Mouse (Mus musculus) kidney, adult 2 months (tissue): ENCODE measurements around the gene Ube2j2. TPM values are rescaled to one million over a fixed set of nuclear protein-coding genes. Genes with fewer than 3 reads are reported as not detected.

Experiments used
- DNase-seq: peaks from one replicate; pipeline ENCODE4 v3.0.0; 2021
- H3K27ac ChIP-seq: fragments of 200-500 bp; 2 replicates; pipeline ENCODE4 v1.5.1; 2012; ENCODE audit warnings: low read depth, low read length, control low read depth, inconsistent platforms; ENCODE audit not compliant: insufficient read depth
- H3K27me3 ChIP-seq: fragments of 200-500 bp; replicated peaks from 2 replicates; pipeline ENCODE4 v1.6.1; 2012; ENCODE audit warnings: mild to moderate bottlenecking, moderate library complexity, low read length, inconsistent platforms; ENCODE audit not compliant: control insufficient read depth, insufficient read depth
- H3K36me3 ChIP-seq: fragments of 200-500 bp; 2 replicates; pipeline ENCODE4 v1.6.1; 2012; ENCODE audit warnings: mild to moderate bottlenecking, moderate library complexity, low read length, inconsistent platforms; ENCODE audit not compliant: control insufficient read depth, insufficient read depth
- H3K4me1 ChIP-seq: fragments of 200-500 bp; 2 replicates; pipeline ENCODE4 v1.6.1; 2011; ENCODE audit warnings: low read length; ENCODE audit not compliant: control insufficient read depth, insufficient read depth
- H3K4me3 ChIP-seq: fragments of 200-500 bp; 2 replicates; pipeline ENCODE4 v1.5.1; 2011; ENCODE audit warnings: mild to moderate bottlenecking, low read depth, low read length, control low read depth; ENCODE audit not compliant: insufficient read depth
- CTCF ChIP-seq: fragments of 200-500 bp; conservative IDR thresholded peaks from 2 replicates; pipeline ENCODE4 v1.5.1; 2011; ENCODE audit warnings: low read depth, mild to moderate bottlenecking, control low read depth, low read length, moderate library complexity, mixed read lengths; ENCODE audit not compliant: insufficient read depth, insufficient read length
- POLR2A ChIP-seq: fragments of 200-500 bp; IDR thresholded peaks from one replicate; pipeline ENCODE4 v1.6.1; 2011; ENCODE audit warnings: low read depth, low read length, control low read depth
- WGBS: fragments of 180-500 bp; shearing (Covaris S2); methylation state at CpG from one replicate; pipeline ENCODE4 v1.1.7; 2018; 5-methylcytosine and 5-hydroxymethylcytosine counted together
- polyA plus RNA-seq: library from polyadenylated mRNA; depleted of rRNA; stranded (reverse); fragments of >200 nt; gene quantifications from 2 replicates; pipeline ENCODE4 v1.2.3, GENCODE M21; 2012; rRNA removed

Ube2j2 gene
- polyA plus RNA-seq = 47.3 and 48.0 TPM in 2 replicates

DNA sequence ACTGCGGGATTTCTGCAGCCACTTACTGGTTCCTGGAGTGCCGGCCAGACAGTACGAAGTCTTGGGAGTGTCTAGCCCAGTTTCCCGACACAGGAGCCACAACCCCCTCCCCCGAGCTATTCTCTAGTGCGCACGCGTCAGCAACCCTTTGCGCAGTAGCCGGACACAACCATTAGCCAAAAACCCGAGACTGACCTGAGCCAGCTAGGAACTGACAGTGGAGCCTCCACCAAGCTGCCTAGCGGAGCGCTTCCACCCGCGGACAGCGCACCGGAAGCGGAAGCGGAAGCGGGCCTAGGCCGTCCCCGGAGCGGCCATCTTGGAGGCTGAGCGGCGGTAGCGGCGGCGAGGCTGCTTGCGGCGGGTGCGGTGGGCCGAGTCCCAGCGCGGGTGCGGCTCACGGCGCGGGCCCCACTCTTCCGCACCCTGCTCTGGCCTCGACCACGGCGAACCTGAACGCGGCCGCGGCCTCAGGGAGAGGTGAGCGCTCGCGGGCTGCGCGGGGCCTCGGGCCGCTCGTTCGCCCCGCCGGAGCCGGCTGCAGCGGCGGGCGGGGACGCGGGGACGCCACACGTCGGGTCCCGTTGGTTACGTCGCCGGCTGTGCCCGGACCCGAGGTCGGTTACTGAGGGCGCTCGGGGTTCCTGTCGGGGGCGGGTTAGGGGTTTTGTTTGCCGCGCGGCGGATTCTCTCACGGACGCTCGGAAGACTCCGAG, at the start of gene Ube2j2:
Gene Ube2j2, plus strand, starts transcription at position 298 of the 716 bp plus-strand sequence.
- no peaks in the 10 kb centered on the region for H3K27me3 ChIP-seq
- H3K36me3 ChIP-seq = no peaks in the 10 kb centered on the region
- H3K4me1 ChIP-seq = peaks cover 10% of the 10 kb centered on the region; the same call in 1 of the 2 replicates
- DNase-seq = peak; percentile 98
- peak within 1 kb of the TSS; percentile 67 for H3K27ac ChIP-seq
- TF ChIP-seq CTCF = 0 out of 2 replicates have a peak, but pooled peaks have one; percentile 2
- TF ChIP-seq POLR2A = peak; percentile 52
- under 1% methylated on average over 84 of the region's 85 CpGs for WGBS
- peak within 1 kb of the TSS; percentile 86 for H3K4me3 ChIP-seq

DNA sequence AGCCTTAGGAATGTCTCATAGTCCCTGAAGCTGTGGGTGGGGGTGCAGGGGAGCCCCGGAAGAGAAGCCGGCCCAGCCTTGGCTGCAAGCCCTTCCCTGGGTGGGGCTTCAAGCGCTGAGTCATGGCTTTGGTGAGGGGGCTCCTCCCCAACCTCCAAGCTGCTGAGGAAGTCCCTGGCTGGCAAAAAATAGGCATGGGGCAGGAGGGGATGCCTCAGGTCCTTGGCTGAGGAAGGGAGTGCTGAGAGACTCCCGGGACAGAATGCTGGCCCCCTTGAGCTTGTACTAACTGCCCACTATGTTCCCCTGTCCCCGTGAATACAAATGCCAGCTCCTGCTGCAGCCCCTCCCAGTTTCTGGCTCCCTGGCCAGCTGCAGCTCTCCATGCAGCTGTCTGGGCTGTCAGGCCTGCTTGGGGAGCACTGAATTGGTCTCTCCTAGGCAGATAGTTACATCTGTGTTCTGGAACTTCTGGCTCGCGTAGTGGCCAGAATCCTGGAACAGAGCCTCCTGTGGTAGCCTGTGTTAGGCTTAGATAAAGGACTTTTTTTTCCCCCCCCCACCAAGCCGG, 49.2 kb upstream of the Ube2j2 start:
- peak overlapping the region; percentile 50 for H3K4me3 ChIP-seq

DNA sequence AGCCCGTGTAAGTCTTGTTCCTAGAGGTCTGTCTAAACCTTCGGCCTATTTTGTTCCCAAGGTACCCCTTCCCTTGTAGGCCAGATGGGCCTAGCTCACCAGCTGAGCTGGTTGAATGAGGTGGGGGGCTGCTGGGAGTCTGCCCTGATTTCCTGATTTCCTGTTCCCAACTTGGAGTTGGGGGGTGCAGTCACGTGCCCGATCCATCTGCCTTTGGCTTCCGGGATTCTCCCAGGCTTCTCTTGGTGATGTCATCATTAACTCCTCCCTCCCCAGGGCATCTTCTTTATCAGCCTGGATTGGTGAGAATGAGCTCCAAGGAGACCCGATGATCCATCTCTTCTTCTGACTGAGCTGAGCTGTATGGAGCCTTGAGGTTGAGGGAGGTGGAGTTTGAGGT, 48.4 kb upstream of the Ube2j2 start:
- WGBS = 33% methylated on average over 6 of the region's 6 CpGs
- Histone ChIP-seq H3K27me3 (no peaks in the 10 kb centered on the region), H3K4me1 (peaks cover 7% of the 10 kb centered on the region; the same call in 1 of the 2 replicates), H3K36me3 (no peaks in the 10 kb centered on the region), H3K4me3 (peak overlapping the region; percentile 50), H3K27ac (peak overlapping the region; percentile 57)
- peak; percentile 66 for DNase-seq
- TF ChIP-seq POLR2A (no peak), CTCF (no peak)

More for the DNA sequence above, 49.2 kb upstream of the Ube2j2 start:
- H3K27ac ChIP-seq = peak overlapping the region; percentile 57
- peaks cover 7% of the 10 kb centered on the region; the same call in 1 of the 2 replicates for H3K4me1 ChIP-seq
- WGBS = 30% methylated on average over 8 of the region's 8 CpGs
- peak; percentile 76 for DNase-seq
- TF ChIP-seq POLR2A = no peak
- no peak for TF ChIP-seq CTCF
- H3K27me3 ChIP-seq = no peaks in the 10 kb centered on the region
- no peaks in the 10 kb centered on the region for H3K36me3 ChIP-seq

DNA sequence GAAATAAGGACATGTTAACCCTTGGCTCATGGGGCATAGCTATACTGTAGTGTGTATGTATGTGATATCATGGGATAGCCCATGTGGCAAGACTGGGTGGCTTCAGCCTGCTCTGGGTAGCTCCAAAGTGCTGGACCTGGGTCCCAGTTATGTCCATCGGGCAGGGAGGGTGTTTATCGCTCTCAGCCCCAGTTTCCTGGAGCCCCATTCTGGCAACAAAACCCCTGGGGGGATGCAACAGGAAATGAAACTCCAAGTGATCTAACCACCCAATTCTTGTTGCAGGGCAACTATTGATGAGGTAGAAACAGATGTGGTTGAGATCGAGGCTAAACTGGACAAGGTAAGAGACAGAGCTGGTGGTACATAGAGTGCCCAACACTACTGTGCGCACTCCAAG, 47.8 kb upstream of the Ube2j2 start:
- H3K4me3 ChIP-seq = no peak overlapping the region
- WGBS = 84% methylated on average over 4 of the region's 4 CpGs
- H3K4me1 ChIP-seq = peaks cover 7% of the 10 kb centered on the region; the same call in 1 of the 2 replicates
- no peaks in the 10 kb centered on the region for H3K36me3 ChIP-seq
- no peak for TF ChIP-seq CTCF
- TF ChIP-seq POLR2A = no peak
- H3K27me3 ChIP-seq = no peaks in the 10 kb centered on the region
- no peak overlapping the region for H3K27ac ChIP-seq
- DNase-seq = no peak

DNA sequence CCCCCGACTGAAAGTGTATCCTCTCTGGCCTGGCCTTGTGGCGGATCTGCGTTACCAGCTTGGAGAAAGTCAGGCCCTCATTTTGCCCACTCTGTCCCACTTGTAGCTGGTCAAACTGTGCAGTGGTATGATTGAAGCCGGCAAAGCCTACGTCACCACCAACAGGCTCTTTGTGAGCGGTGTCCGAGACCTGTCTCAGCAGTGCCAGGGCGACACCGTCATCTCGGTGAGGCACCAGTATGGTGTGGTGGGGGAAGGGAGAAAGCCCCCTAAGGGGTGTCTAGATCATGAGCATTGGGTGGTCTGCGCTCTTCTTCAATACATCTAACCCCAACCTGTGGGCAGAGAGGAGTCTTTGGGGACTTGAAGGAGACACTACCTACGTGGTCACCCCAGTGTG, 47.2 kb upstream of the Ube2j2 start:
- Histone ChIP-seq H3K4me1 (peaks cover 7% of the 10 kb centered on the region; the same call in 1 of the 2 replicates), H3K27me3 (no peaks in the 10 kb centered on the region), H3K27ac (no peak overlapping the region), H3K4me3 (no peak overlapping the region), H3K36me3 (no peaks in the 10 kb centered on the region)
- TF ChIP-seq CTCF = no peak
- TF ChIP-seq POLR2A = no peak
- 98% methylated on average over 12 of the region's 12 CpGs for WGBS
- no peak for DNase-seq

DNA sequence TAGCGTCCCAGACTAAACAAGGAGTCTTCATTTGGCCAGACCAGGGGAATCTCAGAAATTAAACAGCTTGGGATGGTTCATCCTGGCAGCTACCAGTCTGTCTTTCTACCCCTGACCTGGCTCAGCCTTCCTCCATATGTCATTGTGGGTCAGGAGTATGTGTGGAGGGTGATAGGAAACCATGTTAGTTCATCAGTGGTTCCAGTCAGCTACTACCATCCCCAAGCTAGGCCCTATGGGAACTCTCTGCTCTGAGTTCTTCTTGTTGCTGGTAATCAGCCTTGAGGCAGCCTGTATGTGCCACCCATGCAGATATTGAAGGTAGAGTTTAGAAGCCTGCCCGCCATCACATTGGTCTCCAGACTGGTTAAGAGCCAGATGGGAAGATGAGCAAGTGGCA, 45.3 kb upstream of the Ube2j2 start:
- Histone ChIP-seq H3K4me1 (0 out of 2 replicates have a peak, but pooled peaks cover under 1% of the 10 kb centered on the region), H3K27ac (no peak overlapping the region), H3K4me3 (no peak overlapping the region), H3K36me3 (no peaks in the 10 kb centered on the region), H3K27me3 (no peaks in the 10 kb centered on the region)
- no peak for DNase-seq
- TF ChIP-seq POLR2A (no peak), CTCF (no peak)
- WGBS = 100% methylated on average over 2 of the region's 2 CpGs

DNA sequence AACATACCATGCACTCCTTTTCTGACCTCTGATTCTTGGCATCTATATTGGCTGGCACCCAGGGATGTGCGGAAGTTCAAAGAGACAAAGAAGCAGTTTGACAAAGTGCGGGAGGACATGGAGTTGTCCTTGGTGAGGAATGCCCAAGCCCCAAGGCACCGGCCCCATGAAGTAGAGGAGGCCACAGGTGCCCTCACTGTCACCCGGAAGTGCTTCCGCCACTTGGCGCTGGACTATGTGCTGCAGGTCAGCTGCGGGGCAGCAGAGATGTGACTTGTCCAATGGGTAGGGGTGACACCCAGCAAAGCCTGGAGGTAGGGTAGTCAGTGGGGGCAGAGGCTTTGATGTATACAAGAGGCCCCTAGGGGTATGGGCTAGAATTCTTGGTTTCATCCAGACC, 44.3 kb upstream of the Ube2j2 start:
- H3K27ac ChIP-seq = no peak overlapping the region
- no peaks in the 10 kb centered on the region for H3K27me3 ChIP-seq
- no peaks in the 10 kb centered on the region for H3K36me3 ChIP-seq
- H3K4me1 ChIP-seq = no peaks in the 10 kb centered on the region
- no peak overlapping the region for H3K4me3 ChIP-seq
- no peak for DNase-seq
- 83% methylated on average over 7 of the region's 7 CpGs for WGBS
- TF ChIP-seq POLR2A (no peak), CTCF (no peak)
